Mouse (Mus musculus) kidney, embryonic 16.5 days (tissue): ENCODE measurements at regions not wholly inside any gene's neighbourhood (a gene's known extent, or its start where the extent isn't known, plus 50 kb on each side); places are given as distances from the start of the nearest gene placed in this dataset.

ENCODE experiments used
- ATAC-seq: fragments of 200-750 bp; cut with Nextera tagmentation; 2 replicates; pipeline ENCODE4 v1.8.0; 2017; ENCODE audit warnings: moderate TSS enrichment; ENCODE audit not compliant: low FRiP score, low TSS enrichment
- H3K27ac ChIP-seq: fragments of 300-500 bp; sonication (generic); 2 replicates; pipeline ENCODE4 v1.5.1; 2014; ENCODE audit warnings: low read length
- H3K27me3 ChIP-seq: fragments of 300-500 bp; sonication (generic); 2 replicates; pipeline ENCODE4 v1.6.1; 2014; ENCODE audit warnings: low read length, control low read depth, mixed read lengths; ENCODE audit not compliant: insufficient read depth
- H3K36me3 ChIP-seq: fragments of 300-500 bp; sonication (generic); 2 replicates; pipeline ENCODE4 v1.6.1; 2014; ENCODE audit warnings: low read length, control low read depth, mixed read lengths; ENCODE audit not compliant: insufficient read depth
- H3K4me1 ChIP-seq: fragments of 300-500 bp; sonication (generic); 2 replicates; pipeline ENCODE4 v1.6.1; 2014; ENCODE audit warnings: low read length, control low read depth, mixed read lengths; ENCODE audit not compliant: insufficient read depth
- H3K4me2 ChIP-seq: fragments of 300-500 bp; sonication (generic); replicated peaks from 2 replicates; pipeline ENCODE4 v1.6.1; 2014; ENCODE audit warnings: low read depth, low read length
- H3K4me3 ChIP-seq: fragments of 300-500 bp; sonication (generic); 2 replicates; pipeline ENCODE4 v1.5.1; 2014; ENCODE audit warnings: mild to moderate bottlenecking, low read length
- H3K9ac ChIP-seq: fragments of 300-500 bp; sonication (generic); replicated peaks from 2 replicates; pipeline ENCODE4 v1.6.1; 2014; ENCODE audit warnings: low read length
- H3K9me3 ChIP-seq: fragments of 300-500 bp; sonication (generic); 2 replicates; pipeline ENCODE4 v1.6.1; 2016; ENCODE audit warnings: low read length, control low read depth
- WGBS: fragments of 180-500 bp; shearing (Covaris S2); extraction: QIAGEN DNeasy Blood & Tissue Kit; methylation state at CpG from one replicate; pipeline ENCODE4 v1.1.7; 2014; 5-methylcytosine and 5-hydroxymethylcytosine counted together

- 3% methylated on average over 9 of the region's 9 CpGs for WGBS
- H3K9ac ChIP-seq: 0 out of 2 replicates have a peak overlapping the region, but pooled peaks have one; percentile 38
- ATAC-seq: peak; percentile 64
- peak overlapping the region; percentile 6; the same call in 1 of the 2 replicates for H3K4me3 ChIP-seq
- no peak overlapping the region for H3K27ac ChIP-seq
- H3K4me2 ChIP-seq: peak overlapping the region; percentile 43
- H3K4me1 ChIP-seq: peaks cover 13% of the 10 kb centered on the region
- no peaks in the 10 kb centered on the region for H3K9me3 ChIP-seq
- no peaks in the 10 kb centered on the region for H3K27me3 ChIP-seq
- no peaks in the 10 kb centered on the region for H3K36me3 ChIP-seq
Observed at GRCm38 (mm10) chr12:29280081-29280788, 247.9 kb upstream of the Myt1l start.

DNA sequence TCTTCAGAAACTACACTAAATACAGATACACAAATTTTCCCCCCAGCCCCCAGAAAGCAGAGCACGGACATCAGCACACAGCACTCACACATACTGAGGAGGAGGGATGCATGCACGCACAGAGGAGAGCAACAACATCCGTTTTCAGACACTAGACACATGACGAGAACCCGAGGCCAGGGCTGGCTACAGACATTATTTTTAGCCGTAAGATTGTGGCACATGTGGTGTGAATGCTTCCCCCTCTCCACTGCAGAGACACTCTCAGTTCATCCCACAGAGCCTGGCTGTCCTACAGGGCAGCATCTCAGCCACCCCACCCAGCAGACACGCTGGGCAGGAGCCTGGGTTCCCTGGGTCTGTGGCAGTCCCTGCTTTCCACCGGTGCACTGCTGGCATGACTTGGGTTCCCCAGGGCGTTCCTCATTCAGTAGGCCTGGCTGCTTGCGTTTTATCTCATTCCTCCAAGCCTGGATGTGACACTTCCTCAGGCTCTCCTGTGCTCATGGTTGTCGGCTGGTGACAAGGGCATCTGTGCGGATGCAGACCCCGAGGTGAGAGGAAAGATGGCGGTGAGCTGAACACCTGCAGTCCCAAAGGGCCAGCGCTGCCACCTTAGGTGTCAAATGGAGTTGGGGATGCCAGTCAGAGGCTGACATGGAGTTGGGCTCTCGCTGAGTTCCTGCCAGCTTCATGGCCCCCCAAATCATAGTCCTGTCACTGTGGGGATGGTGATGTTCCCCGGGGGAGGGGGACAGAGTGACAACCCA, 247.1 kb upstream of the Myt1l start:
- Histone ChIP-seq H3K4me2 (no peak overlapping the region), H3K36me3 (no peaks in the 10 kb centered on the region), H3K9ac (no peak overlapping the region), H3K4me3 (no peak overlapping the region), H3K9me3 (no peaks in the 10 kb centered on the region), H3K4me1 (peaks cover 13% of the 10 kb centered on the region), H3K27me3 (no peaks in the 10 kb centered on the region), H3K27ac (no peak overlapping the region)
- ATAC-seq: 0 out of 2 replicates have a peak, but pooled peaks have one; percentile 10
- 61% methylated on average over 17 of the region's 17 CpGs for WGBS

DNA sequence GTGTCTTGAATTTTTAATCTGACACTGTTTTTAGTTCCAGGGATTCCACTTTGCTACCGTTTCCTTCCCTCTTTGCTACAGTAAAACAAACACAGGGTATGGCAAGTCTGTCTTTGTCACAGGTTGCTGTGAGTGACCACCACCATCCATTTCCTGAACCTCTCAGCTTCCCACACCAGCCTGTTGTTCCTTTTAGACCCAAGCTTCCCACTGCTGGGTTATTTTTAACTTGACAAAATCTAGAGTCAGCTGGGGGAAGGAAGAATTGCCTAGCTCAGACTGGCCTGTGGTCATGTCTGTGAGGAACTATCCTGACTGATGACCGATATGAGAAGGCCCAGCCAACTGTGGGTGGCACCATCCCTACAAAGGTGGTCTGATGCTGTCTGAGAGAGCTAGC, 239.4 kb upstream of the Myt1l start:
- H3K27me3 ChIP-seq: no peaks in the 10 kb centered on the region
- 79% methylated on average over 2 of the region's 2 CpGs for WGBS
- no peak overlapping the region for H3K4me2 ChIP-seq
- no peak overlapping the region for H3K27ac ChIP-seq
- H3K9ac ChIP-seq: no peak overlapping the region
- H3K4me1 ChIP-seq: peaks cover 6% of the 10 kb centered on the region; the same call in 1 of the 2 replicates
- no peaks in the 10 kb centered on the region for H3K9me3 ChIP-seq
- H3K4me3 ChIP-seq: no peak overlapping the region
- no peaks in the 10 kb centered on the region for H3K36me3 ChIP-seq
- no peak for ATAC-seq

DNA sequence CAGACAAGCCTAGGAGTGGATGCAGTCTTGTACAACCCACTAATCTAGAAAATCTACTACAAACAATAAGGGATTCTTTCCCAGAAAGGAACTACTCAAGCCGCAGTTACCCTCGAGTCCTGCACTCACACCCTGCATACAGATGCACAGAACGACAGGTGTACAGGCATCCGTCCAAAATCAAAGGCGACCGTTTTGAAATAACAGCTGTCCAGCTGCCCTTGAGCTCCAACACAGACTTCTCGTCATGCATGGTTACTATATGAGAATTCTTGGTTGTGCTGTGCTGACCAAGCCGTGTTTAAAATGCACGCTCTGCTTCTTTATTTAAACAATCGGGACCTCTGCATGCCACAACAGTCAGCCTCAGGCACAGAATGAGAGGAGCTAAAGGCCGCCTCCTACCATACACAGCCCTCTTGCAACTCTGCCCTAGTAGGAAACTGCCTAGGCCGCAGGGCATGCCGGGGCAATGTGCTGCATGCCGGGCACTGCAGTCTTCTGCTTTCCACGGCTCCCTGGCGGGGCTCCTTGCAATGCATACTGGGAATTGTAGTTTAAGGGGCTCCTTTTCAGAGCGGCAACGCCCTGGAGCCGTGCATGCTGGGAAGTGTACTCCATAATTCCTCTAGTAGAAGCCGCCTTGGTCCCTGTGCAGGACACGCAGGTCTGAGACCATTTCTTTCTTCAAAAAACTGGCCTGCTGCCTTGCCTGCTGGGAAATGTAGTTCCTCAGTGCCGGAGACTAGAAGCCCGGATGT, 237.4 kb upstream of the Myt1l start:
- Histone ChIP-seq H3K9ac (peak overlapping the region; percentile 69), H3K36me3 (no peaks in the 10 kb centered on the region), H3K4me3 (peak overlapping the region; percentile 41), H3K4me1 (peaks cover 6% of the 10 kb centered on the region; the same call in 1 of the 2 replicates), H3K9me3 (no peaks in the 10 kb centered on the region), H3K27ac (peak overlapping the region; percentile 85), H3K27me3 (no peaks in the 10 kb centered on the region), H3K4me2 (peak overlapping the region; percentile 69)
- 7% methylated on average over 23 of the region's 23 CpGs for WGBS
- peak; percentile 100 for ATAC-seq

DNA sequence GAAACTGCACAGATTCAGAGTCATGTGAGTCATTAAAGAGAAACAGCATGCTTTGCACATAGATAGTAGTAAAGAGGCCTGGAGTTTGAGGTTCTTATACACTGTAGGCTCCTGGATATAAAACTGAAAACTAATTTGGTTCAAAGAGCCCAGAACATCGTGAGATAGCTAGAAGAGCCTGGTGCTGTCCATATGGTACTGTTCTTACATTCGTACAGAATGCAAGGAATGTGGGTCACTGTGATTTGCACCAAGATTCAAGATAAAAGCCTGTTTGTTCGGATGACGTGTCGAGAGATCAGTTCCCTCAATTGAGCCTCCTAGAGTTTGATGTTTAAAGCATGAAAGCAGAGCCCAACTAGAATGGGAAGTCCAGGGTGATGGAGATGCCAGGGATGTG, 230.2 kb upstream of the Myt1l start:
- Histone ChIP-seq H3K4me1 (no peaks in the 10 kb centered on the region), H3K36me3 (no peaks in the 10 kb centered on the region), H3K4me2 (no peak overlapping the region), H3K27me3 (no peaks in the 10 kb centered on the region), H3K4me3 (no peak overlapping the region), H3K9me3 (no peaks in the 10 kb centered on the region), H3K9ac (no peak overlapping the region), H3K27ac (no peak overlapping the region)
- WGBS: 73% methylated on average over 5 of the region's 5 CpGs
- ATAC-seq: no peak

DNA sequence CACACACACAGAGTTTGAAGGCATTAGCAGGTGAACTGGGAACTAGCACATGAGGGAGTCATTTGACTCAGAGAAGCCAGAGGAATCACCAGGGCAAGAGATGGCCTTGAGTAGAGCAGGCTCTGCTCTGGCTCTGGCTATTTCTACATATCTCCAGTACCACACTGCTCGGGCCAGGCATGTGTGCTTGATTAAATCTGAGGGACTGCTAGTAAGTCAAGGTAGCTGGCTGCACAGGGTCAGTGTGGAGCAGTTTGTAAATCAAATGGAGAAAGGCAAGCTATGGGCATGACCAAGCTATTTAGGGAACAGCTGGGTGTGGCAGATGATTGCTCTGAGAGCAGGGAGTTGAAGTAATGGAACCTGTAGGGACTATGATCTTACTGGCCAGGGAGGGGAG, 212.5 kb upstream of the Myt1l start:
- no peaks in the 10 kb centered on the region for H3K4me1 ChIP-seq

DNA sequence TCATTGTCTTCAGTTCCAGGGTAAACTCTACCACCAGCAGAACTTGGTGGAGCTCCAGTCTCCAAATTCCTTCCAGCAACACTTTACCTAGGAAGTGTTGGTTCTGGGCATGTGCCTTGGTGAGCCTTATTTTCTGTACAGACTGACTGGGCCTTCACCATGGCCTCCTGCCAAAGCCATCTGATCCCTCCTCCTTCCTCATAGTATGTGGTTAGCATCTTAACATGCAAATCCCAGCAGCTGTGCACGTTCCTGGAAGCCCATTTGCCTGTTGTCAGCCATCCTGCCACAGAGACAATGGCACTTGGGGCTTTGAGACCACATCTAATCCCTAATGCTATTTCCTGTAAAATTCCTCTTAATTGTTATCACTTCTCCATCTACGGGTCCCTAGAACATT, 206.7 kb upstream of the Myt1l start:
- Histone ChIP-seq H3K4me1 (no peaks in the 10 kb centered on the region), H3K27ac (no peak overlapping the region), H3K9ac (no peak overlapping the region), H3K36me3 (no peaks in the 10 kb centered on the region), H3K9me3 (no peaks in the 10 kb centered on the region), H3K4me3 (no peak overlapping the region), H3K4me2 (no peak overlapping the region), H3K27me3 (no peaks in the 10 kb centered on the region)
- ATAC-seq: no peak
- WGBS: 47% methylated on average over 2 of the region's 2 CpGs

More for the DNA sequence above, 212.5 kb upstream of the Myt1l start:
- 74% methylated on average over 1 of the region's 1 CpGs for WGBS
- no peaks in the 10 kb centered on the region for H3K9me3 ChIP-seq
- H3K4me3 ChIP-seq: no peak overlapping the region
- no peaks in the 10 kb centered on the region for H3K36me3 ChIP-seq
- no peaks in the 10 kb centered on the region for H3K27me3 ChIP-seq
- no peak for ATAC-seq
- H3K27ac ChIP-seq: no peak overlapping the region
- H3K9ac ChIP-seq: no peak overlapping the region
- no peak overlapping the region for H3K4me2 ChIP-seq

GRCm38 (mm10) chr12:29323534-29323933, 204.7 kb upstream of the Myt1l start:
- Histone ChIP-seq H3K36me3 (no peaks in the 10 kb centered on the region), H3K9ac (no peak overlapping the region), H3K4me2 (no peak overlapping the region), H3K9me3 (no peaks in the 10 kb centered on the region), H3K4me3 (no peak overlapping the region), H3K27me3 (no peaks in the 10 kb centered on the region), H3K27ac (no peak overlapping the region), H3K4me1 (no peaks in the 10 kb centered on the region)
- 69% methylated on average over 3 of the region's 3 CpGs for WGBS
- no peak for ATAC-seq

DNA sequence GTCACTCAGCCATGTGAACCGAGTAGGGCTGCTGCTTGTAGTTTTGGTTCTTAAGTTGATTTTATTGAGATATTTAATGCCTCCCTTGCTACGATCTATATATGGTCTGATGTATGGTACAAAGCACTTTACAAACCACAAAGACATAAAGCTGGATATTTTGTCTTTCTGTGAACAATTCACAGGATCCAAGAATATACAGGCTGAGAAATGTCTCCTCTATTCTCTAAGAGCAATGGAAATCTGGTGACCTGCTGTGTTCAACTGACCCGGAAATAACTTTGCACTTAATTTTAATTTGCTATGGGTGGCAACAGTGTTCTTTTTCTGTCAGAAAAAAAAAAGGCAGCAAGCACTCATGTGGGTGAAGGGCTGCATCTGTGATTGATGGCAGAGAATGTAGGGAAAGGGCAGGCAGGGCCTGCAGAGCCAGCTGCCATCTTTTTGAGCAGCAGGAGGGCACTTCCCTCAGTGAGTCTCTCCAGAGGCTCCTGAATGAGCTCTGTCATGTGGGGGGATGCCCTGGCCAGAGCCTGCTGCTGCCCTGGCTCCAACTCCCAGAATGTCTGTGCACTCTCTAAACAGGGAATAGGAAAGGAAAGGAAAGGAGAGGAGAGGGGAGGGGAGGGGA, 192.2 kb upstream of the Myt1l start:
- H3K9me3 ChIP-seq: no peaks in the 10 kb centered on the region
- no peak overlapping the region for H3K9ac ChIP-seq
- ATAC-seq: no peak
- WGBS: 74% methylated on average over 3 of the region's 3 CpGs
- no peaks in the 10 kb centered on the region for H3K27me3 ChIP-seq
- no peak overlapping the region for H3K27ac ChIP-seq
- H3K4me1 ChIP-seq: no peaks in the 10 kb centered on the region
- no peak overlapping the region for H3K4me3 ChIP-seq
- H3K36me3 ChIP-seq: no peaks in the 10 kb centered on the region
- H3K4me2 ChIP-seq: no peak overlapping the region
